Mouse (Mus musculus) neural tube, embryonic 11.5 days (tissue): Measurements from ENCODE around the gene Trim45. TPM values are rescaled to one million over a fixed set of nuclear protein-coding genes. Genes with fewer than 3 reads are reported as not detected.

Source experiments
- ATAC-seq: fragments of 200-750 bp; cut with Nextera tagmentation; 2 replicates; pipeline ENCODE4 v1.8.0; 2017; ENCODE audit warnings: moderate number of reproducible peaks, mild to moderate bottlenecking, moderate TSS enrichment, moderate library complexity; ENCODE audit not compliant: insufficient read depth, low FRiP score, low TSS enrichment
- DNase-seq: peaks from one replicate; pipeline ENCODE4 v3.0.0-alpha.2; 2015; ENCODE audit warnings: low spot score
- H3K27ac ChIP-seq: fragments of 300-500 bp; sonication (generic); 2 replicates; pipeline ENCODE4 v1.5.1; 2014; ENCODE audit warnings: low read depth, mild to moderate bottlenecking, low read length
- H3K27me3 ChIP-seq: fragments of 300-500 bp; sonication (generic); 2 replicates; pipeline ENCODE4 v1.6.1; 2014; ENCODE audit warnings: mild to moderate bottlenecking, low read length, mixed read lengths; ENCODE audit not compliant: control insufficient read depth, insufficient read depth
- H3K36me3 ChIP-seq: fragments of 300-500 bp; sonication (generic); 2 replicates; pipeline ENCODE4 v1.6.1; 2014; ENCODE audit warnings: mild to moderate bottlenecking, low read length, moderate library complexity, mixed read lengths; ENCODE audit not compliant: control insufficient read depth, insufficient read depth
- H3K4me1 ChIP-seq: fragments of 300-500 bp; sonication (generic); 2 replicates; pipeline ENCODE4 v1.6.1; 2014; ENCODE audit warnings: low read length, mixed read lengths; ENCODE audit not compliant: control insufficient read depth, insufficient read depth
- H3K4me2 ChIP-seq: fragments of 300-500 bp; sonication (generic); 2 replicates; pipeline ENCODE4 v1.6.1; 2014; ENCODE audit warnings: low read depth, mild to moderate bottlenecking, moderate library complexity
- H3K4me3 ChIP-seq: fragments of 300-500 bp; sonication (generic); 2 replicates; pipeline ENCODE4 v1.5.1; 2014; ENCODE audit warnings: low read depth, low read length
- H3K9ac ChIP-seq: fragments of 300-500 bp; sonication (generic); 2 replicates; pipeline ENCODE4 v1.6.1; 2014; ENCODE audit warnings: mild to moderate bottlenecking, low read length
- H3K9me3 ChIP-seq: fragments of 300-500 bp; sonication (generic); 2 replicates; pipeline ENCODE4 v1.6.1; 2016; ENCODE audit warnings: low read length; ENCODE audit not compliant: control insufficient read depth
- WGBS: fragments of 180-500 bp; shearing (Covaris S2); extraction: QIAGEN DNeasy Blood & Tissue Kit; methylation state at CpG from one replicate; pipeline ENCODE4 v1.1.7; 2014; 5-methylcytosine and 5-hydroxymethylcytosine counted together
- polyA plus RNA-seq: library from polyadenylated mRNA; unstranded; fragments of >200 nt; fragmentation: Nextera tagmentation; extraction: Ambion mirVana; gene quantifications from 2 replicates; pipeline ENCODE4 v1.2.1, GENCODE M21; 2014

The Trim45 gene
- 5.0 TPM in 2 replicates for polyA plus RNA-seq

DNA sequence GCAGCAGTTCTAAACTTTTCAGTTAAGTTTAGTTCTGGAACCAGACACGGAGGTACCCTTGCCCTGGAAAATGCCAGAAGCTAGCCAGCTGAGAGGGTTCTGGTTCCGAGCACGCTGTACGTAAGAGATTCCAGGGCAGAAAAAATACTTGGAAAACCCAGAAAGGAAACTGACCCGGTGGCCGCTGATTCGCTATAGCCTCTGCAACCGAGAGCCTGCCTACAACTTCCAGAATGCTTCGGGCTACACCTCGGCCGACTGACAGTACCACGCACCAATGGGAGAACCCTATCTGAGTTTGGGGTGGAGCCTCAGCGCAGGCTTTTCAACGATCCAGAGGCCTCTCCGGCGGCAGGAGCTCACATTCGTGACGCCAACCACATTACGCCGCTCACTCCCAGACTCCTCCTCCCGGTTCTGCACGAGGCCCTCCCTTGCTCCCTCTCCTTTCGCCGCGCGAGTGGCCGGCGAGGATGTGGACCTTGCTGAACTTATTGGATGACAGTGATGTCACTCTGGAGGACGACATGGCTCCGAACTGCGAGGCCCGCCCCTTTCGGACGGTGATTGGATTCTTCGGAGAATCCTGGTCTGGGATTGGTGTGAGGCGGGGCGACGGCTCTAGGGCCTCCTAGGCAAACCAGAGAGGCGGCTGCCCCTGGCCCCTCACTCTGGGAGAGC, at the start of gene Trim45:
TSS of gene Trim45 (plus strand) at position 378 of the 681 bp plus-strand sequence.
- no peaks in the 10 kb centered on the region; the same call in 1 of the 2 replicates for H3K36me3 ChIP-seq
- H3K27me3 ChIP-seq: no peaks in the 10 kb centered on the region
- DNase-seq (peak; percentile 98), ATAC-seq (peak; percentile 99)
- peak within 1 kb of the TSS; percentile 63 for H3K4me2 ChIP-seq
- no peaks in the 10 kb centered on the region for H3K9me3 ChIP-seq
- under 1% methylated on average over 39 of the region's 39 CpGs for WGBS
- H3K9ac ChIP-seq: peak within 1 kb of the TSS; percentile 64
- H3K4me3 ChIP-seq: peak within 1 kb of the TSS; percentile 52
- peak within 1 kb of the TSS; percentile 35; the same call in 1 of the 2 replicates for H3K27ac ChIP-seq
- H3K4me1 ChIP-seq: peaks cover 6% of the 10 kb centered on the region; the same call in 1 of the 2 replicates

DNA sequence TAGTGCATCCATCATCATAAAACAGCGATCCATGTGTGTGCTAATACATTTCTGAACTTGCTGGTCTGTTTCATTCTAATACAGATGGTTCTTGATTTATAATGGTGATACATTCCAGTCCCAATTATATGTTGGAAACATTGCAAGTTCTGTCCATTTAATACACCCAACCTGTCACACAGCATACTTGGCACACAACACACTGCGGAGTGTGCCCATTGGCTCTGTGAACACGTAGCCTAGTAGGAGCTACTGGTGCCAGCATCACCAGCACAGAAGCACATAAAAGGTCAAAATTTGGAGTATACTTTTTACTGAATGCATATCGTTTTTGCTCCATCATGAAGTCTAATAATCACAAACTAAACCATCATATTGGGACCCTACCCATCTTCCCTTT, 44.9 kb upstream of the Trim45 start:
- H3K9me3 ChIP-seq: no peaks in the 10 kb centered on the region

DNA sequence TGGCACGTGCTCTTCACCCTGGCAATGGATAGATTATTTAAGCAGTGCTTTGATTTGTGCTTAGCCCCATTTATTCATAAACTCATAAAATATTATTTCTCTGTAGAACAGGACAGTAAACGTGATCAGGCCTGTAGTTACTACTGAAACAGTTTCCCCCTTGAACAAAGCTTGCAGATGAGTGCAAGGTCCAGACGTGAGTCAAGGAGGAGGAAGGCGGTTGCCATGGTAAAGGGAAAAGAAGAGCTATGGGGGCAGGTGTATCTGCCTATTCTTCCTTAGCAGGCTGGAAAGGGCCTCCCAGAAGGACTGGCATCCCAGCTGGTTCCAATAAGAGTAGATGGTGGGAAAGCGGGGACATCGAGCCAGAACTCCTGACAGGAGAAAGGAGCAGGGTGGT, 40.6 kb upstream of the Trim45 start:
- Histone ChIP-seq H3K27ac (no peak overlapping the region), H3K9me3 (no peaks in the 10 kb centered on the region), H3K9ac (no peak overlapping the region), H3K4me1 (no peaks in the 10 kb centered on the region), H3K36me3 (no peaks in the 10 kb centered on the region), H3K27me3 (no peaks in the 10 kb centered on the region), H3K4me2 (no peak overlapping the region), H3K4me3 (no peak overlapping the region)
- WGBS: 78% methylated on average over 6 of the region's 6 CpGs
- ATAC-seq (no peak), DNase-seq (no peak)

More for the DNA sequence above, 44.9 kb upstream of the Trim45 start:
- Histone ChIP-seq H3K4me2 (no peak overlapping the region), H3K4me1 (no peaks in the 10 kb centered on the region), H3K27me3 (no peaks in the 10 kb centered on the region), H3K9ac (no peak overlapping the region), H3K4me3 (no peak overlapping the region), H3K27ac (no peak overlapping the region), H3K36me3 (no peaks in the 10 kb centered on the region)
- no peak for DNase-seq
- WGBS: 86% methylated on average over 4 of the region's 4 CpGs
- ATAC-seq: no peak

DNA sequence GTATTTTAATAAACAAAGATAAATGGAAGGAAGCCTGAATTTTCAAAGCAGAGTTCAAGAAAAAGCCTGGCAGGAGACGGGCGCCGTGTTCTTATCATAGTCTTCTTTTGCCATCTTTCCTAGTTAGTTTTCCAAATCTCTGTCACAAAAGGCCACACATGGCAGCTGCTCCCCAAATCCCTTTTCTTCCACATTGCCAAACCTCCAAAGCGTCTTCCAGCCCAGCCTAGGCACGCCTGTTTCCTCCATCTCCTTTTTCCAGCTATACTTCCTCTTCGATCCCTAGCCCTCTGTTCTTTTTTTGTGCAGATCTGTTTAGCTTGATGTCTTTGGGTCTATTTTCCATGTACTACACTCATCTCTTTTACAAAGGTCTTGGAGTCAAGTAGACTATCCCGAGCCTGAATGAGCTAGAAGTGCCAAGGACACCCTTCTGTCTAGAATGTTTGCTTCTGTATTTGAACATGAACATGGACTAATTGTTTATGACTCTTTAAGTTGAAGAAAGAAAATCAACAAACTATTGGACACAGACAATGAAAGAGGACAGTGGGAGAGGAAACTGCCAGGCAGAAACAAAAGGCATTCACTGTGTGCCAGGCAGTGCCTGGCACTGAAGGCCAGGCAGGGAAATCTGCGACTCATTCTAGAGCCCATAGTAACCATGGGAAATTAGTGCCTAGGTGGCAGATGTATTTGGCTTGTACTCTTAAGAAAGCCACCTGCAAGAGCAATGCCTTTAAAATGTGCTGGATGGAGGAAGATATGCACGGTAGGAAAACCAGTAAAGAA, 40.0 kb upstream of the Trim45 start:
- no peak for ATAC-seq
- 92% methylated on average over 9 of the region's 9 CpGs for WGBS

DNA sequence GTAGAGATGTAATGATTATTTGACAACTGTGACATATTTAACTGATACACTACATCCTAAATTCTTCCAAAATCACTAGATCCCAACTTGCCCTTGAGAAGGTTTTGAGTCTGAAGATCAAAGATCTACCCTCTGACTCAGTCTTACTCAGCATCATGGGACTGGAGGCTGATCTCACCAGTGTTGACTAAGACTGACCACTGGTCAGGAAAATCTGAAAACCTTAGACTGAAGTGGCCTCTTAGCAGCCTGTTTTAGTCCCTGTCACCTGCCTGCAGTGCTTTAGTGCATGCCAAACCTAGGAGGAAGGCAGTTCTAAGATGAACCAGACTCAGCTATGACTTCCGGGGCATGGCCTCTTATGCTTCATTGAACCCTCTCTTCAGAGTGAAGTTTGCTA, 32.8 kb upstream of the Trim45 start:
- WGBS: 94% methylated on average over 1 of the region's 1 CpGs
- no peaks in the 10 kb centered on the region for H3K4me1 ChIP-seq
- no peak overlapping the region for H3K9ac ChIP-seq
- H3K27ac ChIP-seq: no peak overlapping the region
- no peaks in the 10 kb centered on the region for H3K36me3 ChIP-seq
- DNase-seq (no peak), ATAC-seq (no peak)
- H3K4me3 ChIP-seq: no peak overlapping the region
- no peaks in the 10 kb centered on the region for H3K27me3 ChIP-seq
- H3K4me2 ChIP-seq: no peak overlapping the region
- H3K9me3 ChIP-seq: no peaks in the 10 kb centered on the region

More for the DNA sequence above, 40.0 kb upstream of the Trim45 start:
- H3K9ac ChIP-seq: no peak overlapping the region
- no peaks in the 10 kb centered on the region for H3K4me1 ChIP-seq
- no peak overlapping the region for H3K27ac ChIP-seq
- no peak overlapping the region for H3K4me3 ChIP-seq
- H3K27me3 ChIP-seq: no peaks in the 10 kb centered on the region
- DNase-seq: no peak
- no peaks in the 10 kb centered on the region for H3K9me3 ChIP-seq
- H3K36me3 ChIP-seq: no peaks in the 10 kb centered on the region
- no peak overlapping the region for H3K4me2 ChIP-seq

DNA sequence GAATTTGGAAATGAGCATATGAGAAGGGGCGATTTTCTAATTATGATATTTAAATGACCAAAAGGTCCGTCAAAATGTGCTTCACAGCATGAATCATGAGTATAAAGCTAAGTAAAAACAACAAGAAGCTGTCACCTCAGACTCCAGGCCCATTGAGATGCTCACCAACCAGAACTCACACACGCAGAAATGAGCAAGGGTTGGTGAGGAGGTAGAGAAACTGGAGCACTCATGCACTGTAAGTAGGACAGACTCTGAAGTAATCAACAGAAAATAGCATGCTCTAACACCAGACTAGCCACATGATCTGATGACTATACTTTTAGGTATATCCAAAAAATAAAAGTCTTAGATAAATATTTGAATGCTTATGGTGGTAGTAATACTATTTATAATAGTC, 31.6 kb upstream of the Trim45 start:
- no peak for ATAC-seq

DNA sequence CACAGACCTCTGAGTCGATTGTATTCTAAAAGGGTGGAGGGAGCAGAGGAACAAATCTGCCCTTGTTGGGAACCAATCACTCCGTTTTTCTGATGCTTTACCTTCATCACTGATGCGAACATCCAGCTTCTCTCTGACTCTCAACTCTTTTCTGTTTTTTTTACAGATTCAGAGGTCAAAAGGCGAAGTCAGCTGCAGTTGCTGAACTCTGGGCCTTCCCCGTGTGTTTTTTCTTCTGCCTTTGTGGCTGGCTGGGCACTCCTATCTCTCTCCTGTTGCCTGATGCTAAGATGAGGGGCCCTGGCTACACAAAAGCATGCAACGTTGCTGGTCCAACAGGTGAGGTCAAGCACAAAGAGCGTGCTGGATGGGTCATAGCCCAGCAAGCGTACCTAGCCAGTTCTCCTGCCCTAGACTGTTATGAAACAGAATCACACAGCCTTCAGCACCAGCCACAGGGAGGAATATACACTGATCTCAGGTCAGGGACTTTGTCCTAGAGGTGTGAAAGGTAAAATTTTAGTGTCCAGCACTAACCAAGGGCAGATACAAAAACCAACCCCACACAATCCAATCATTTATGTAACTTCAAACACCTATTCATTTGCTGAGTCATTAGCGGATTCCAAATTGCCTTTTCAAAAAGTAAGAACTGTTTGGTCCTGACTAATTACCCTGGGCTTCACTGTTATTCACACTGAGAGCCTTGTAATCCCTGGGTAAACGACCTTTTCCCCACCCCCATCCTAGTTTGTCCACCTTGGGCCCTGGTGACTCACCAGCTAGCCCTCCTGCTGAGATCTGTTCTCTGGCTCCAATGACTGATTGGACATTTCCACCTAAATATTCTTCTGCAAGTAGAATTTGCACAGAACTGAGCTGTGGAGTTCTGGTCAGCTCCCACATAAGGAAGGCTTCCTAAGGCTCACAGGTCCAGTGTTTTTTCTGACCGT, 29.3 kb upstream of the Trim45 start:
- no peak for ATAC-seq
- WGBS: 61% methylated on average over 11 of the region's 11 CpGs
- no peaks in the 10 kb centered on the region for H3K4me1 ChIP-seq

More for the DNA sequence above, 31.6 kb upstream of the Trim45 start:
- H3K4me1 ChIP-seq: no peaks in the 10 kb centered on the region
- no peak for DNase-seq
- H3K4me2 ChIP-seq: no peak overlapping the region
- no peak overlapping the region for H3K27ac ChIP-seq
- H3K27me3 ChIP-seq: no peaks in the 10 kb centered on the region
- no peak overlapping the region for H3K9ac ChIP-seq
- no peaks in the 10 kb centered on the region for H3K36me3 ChIP-seq
- 90% methylated on average over 3 of the region's 3 CpGs for WGBS
- no peak overlapping the region for H3K4me3 ChIP-seq
- no peaks in the 10 kb centered on the region for H3K9me3 ChIP-seq

DNA sequence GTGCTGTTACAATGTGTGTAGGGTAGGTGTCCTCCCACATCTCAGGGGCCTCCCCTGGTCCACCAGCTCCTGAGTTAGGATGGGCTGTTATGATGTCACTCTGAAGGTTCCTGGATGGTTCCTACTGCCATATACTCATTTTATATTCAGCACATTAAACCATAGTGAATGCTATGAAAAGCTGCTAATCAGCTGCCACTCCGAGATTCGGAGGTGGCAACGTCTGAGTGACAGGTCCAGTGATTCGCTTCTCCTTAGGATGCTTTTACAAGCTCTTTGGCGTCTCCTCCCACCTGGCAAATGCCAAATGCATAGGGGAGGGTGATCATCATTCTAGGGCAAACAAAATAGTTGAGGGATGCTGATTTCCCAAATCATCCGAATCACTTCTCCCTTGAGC, 26.5 kb upstream of the Trim45 start:
- Histone ChIP-seq H3K9me3 (no peaks in the 10 kb centered on the region), H3K4me3 (no peak overlapping the region), H3K4me1 (no peaks in the 10 kb centered on the region), H3K36me3 (no peaks in the 10 kb centered on the region), H3K4me2 (no peak overlapping the region), H3K27ac (no peak overlapping the region), H3K27me3 (no peaks in the 10 kb centered on the region), H3K9ac (no peak overlapping the region)
- ATAC-seq: no peak
- WGBS: 79% methylated on average over 6 of the region's 6 CpGs
- DNase-seq: no peak

More for the DNA sequence above, 29.3 kb upstream of the Trim45 start:
- H3K4me3 ChIP-seq: no peak overlapping the region
- H3K27ac ChIP-seq: no peak overlapping the region
- no peak overlapping the region for H3K9ac ChIP-seq
- no peaks in the 10 kb centered on the region for H3K27me3 ChIP-seq
- no peaks in the 10 kb centered on the region for H3K36me3 ChIP-seq
- no peak for DNase-seq
- no peaks in the 10 kb centered on the region for H3K9me3 ChIP-seq
- H3K4me2 ChIP-seq: no peak overlapping the region
